In the genomic region with DNA sequence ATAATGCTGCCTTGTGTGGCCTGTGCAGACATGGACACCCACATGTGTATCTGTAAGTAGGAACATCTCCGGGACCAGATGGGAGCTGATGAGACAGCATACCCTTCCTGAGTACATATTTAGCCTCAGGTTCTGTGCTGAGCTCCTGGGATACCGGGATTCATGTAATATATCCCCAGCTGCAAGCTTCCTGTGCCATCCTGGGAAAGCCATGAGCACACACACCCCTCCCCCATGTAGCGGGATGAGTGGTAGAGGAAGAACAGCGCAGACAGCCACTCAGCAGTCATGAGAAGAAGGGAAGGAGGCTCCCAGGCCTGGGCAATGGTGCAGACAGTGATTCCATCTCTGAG, we compare ENCODE assay signal across 8 mouse cellular contexts. TPM values are rescaled to one million over a fixed set of nuclear protein-coding genes. Genes with fewer than 3 reads are reported as not detected.
DNase-seq lines count a peak whose midpoint lies in the region; ATAC-seq and TF ChIP-seq lines count a peak whose summit lies in the region.

No protein-coding gene starts in this region.

- no peak for DNase-seq in heart, postnatal 0 days (ENCODE audit: low spot score)
- DNase-seq in heart, postnatal 14 days, result no peak
- DNase-seq in lung, embryonic 14.5 days, result peak; percentile 24
- no peak for DNase-seq in lung, postnatal 36 days
- no peak for DNase-seq in adrenal gland, postnatal 25 days
- no peak for DNase-seq in thymus, adult 2 months

- 0 out of 2 replicates have a peak, but pooled peaks have one; percentile 2 for ATAC-seq in heart, postnatal 0 days (ENCODE audit: insufficient read depth, low read depth)
- ATAC-seq in lung, embryonic 14.5 days (ENCODE audit: insufficient read depth), result no peak
- no peak for ATAC-seq in embryonic facial prominence, embryonic 15.5 days (ENCODE audit: insufficient number of reproducible peaks, low FRiP score, low TSS enrichment, low read depth)
- no peak for ATAC-seq in limb, embryonic 15.5 days (ENCODE audit: insufficient number of reproducible peaks, low FRiP score, low TSS enrichment, low read depth)

- no peaks in the 10 kb centered on the region for H3K36me3 ChIP-seq in heart, postnatal 0 days (replicated peaks; ENCODE audit: control insufficient read depth, insufficient read depth, low read length)
- H3K36me3 ChIP-seq in lung, embryonic 14.5 days (ENCODE audit: insufficient read depth), result 0 out of 2 replicates have a peak, but pooled peaks cover 4% of the 10 kb centered on the region
- H3K36me3 ChIP-seq in embryonic facial prominence, embryonic 15.5 days, result no peaks in the 10 kb centered on the region
- no peaks in the 10 kb centered on the region for H3K36me3 ChIP-seq in limb, embryonic 15.5 days
- no peaks in the 10 kb centered on the region for H3K36me3 ChIP-seq in thymus, adult 2 months (ENCODE audit: control insufficient read depth, insufficient read depth, low read length)

- H3K4me3 ChIP-seq in heart, postnatal 0 days (ENCODE audit: low read depth, low read length), result no peak overlapping the region
- no peak overlapping the region for H3K4me3 ChIP-seq in lung, embryonic 14.5 days (ENCODE audit: low read depth, low read length)
- no peak overlapping the region for H3K4me3 ChIP-seq in embryonic facial prominence, embryonic 15.5 days (replicated peaks)
- H3K4me3 ChIP-seq in limb, embryonic 15.5 days, result no peak overlapping the region
- H3K4me3 ChIP-seq in thymus, adult 2 months (ENCODE audit: control insufficient read depth, insufficient read depth, low read length), result no peak overlapping the region

- H3K9me3 ChIP-seq in heart, postnatal 0 days (replicated peaks; ENCODE audit: control insufficient read depth, low read length), result no peaks in the 10 kb centered on the region
- H3K9me3 ChIP-seq in lung, embryonic 14.5 days (ENCODE audit: low read depth, low read length), result no peaks in the 10 kb centered on the region
- no peaks in the 10 kb centered on the region for H3K9me3 ChIP-seq in embryonic facial prominence, embryonic 15.5 days (replicated peaks)
- H3K9me3 ChIP-seq in limb, embryonic 15.5 days, result no peaks in the 10 kb centered on the region

- 24% methylated on average over 4 of the region's 4 CpGs for WGBS in heart, postnatal 0 days
- 49% methylated on average over 4 of the region's 4 CpGs for WGBS in lung, embryonic 14.5 days
- 50% methylated on average over 4 of the region's 4 CpGs for WGBS in embryonic facial prominence, embryonic 15.5 days
- WGBS in limb, embryonic 15.5 days, result 69% methylated on average over 4 of the region's 4 CpGs
- WGBS in thymus, adult 2 months, result 90% methylated on average over 4 of the region's 4 CpGs

- no peaks in the 10 kb centered on the region for H3K27me3 ChIP-seq in heart, postnatal 0 days (ENCODE audit: control insufficient read depth, insufficient read depth, low read length)
- no peaks in the 10 kb centered on the region for H3K27me3 ChIP-seq in lung, embryonic 14.5 days (ENCODE audit: insufficient read depth, low read length)
- no peaks in the 10 kb centered on the region for H3K27me3 ChIP-seq in embryonic facial prominence, embryonic 15.5 days
- H3K27me3 ChIP-seq in limb, embryonic 15.5 days, result no peaks in the 10 kb centered on the region
- H3K27me3 ChIP-seq in thymus, adult 2 months (ENCODE audit: control insufficient read depth, insufficient read depth, low read length), result no peaks in the 10 kb centered on the region

- H3K27ac ChIP-seq in heart, postnatal 0 days (ENCODE audit: low read depth), result no peak overlapping the region
- peak overlapping the region; percentile 43; the same call in 1 of the 2 replicates for H3K27ac ChIP-seq in lung, embryonic 14.5 days (ENCODE audit: low read depth)
- H3K27ac ChIP-seq in embryonic facial prominence, embryonic 15.5 days (replicated peaks), result peak overlapping the region; percentile 48; the same call in 1 of the 2 replicates
- peak overlapping the region; percentile 8 for H3K27ac ChIP-seq in limb, embryonic 15.5 days
- H3K27ac ChIP-seq in thymus, adult 2 months (ENCODE audit: control insufficient read depth, insufficient read depth, low read length), result no peak overlapping the region

- intact Hi-C loops in heart, postnatal 14 days (cut with DNase I), result loop anchor here (5.0 kb wide), 1 partner anchor 43 kb away; the partner anchor contains the start of gene Ubxn2a

- no peak for TF ChIP-seq EP300 in heart, postnatal 0 days (IDR thresholded peaks at IDR 0.05; ENCODE audit: low read depth)

- H3K9ac ChIP-seq in heart, postnatal 0 days (replicated peaks; ENCODE audit: low read depth, low read length), result no peak overlapping the region
- H3K9ac ChIP-seq in lung, embryonic 14.5 days, result no peak overlapping the region
- no peak overlapping the region for H3K9ac ChIP-seq in embryonic facial prominence, embryonic 15.5 days
- no peak overlapping the region for H3K9ac ChIP-seq in limb, embryonic 15.5 days

- H3K4me1 ChIP-seq in heart, postnatal 0 days (ENCODE audit: control insufficient read depth, insufficient read depth), result peaks cover 13% of the 10 kb centered on the region
- H3K4me1 ChIP-seq in lung, embryonic 14.5 days (ENCODE audit: insufficient read depth), result peaks cover 7% of the 10 kb centered on the region; the same call in 1 of the 2 replicates
- peaks cover 12% of the 10 kb centered on the region for H3K4me1 ChIP-seq in embryonic facial prominence, embryonic 15.5 days
- H3K4me1 ChIP-seq in limb, embryonic 15.5 days, result peaks cover 15% of the 10 kb centered on the region
- no peaks in the 10 kb centered on the region for H3K4me1 ChIP-seq in thymus, adult 2 months (replicated peaks; ENCODE audit: control insufficient read depth, insufficient read depth, low read length)

- 0 out of 2 replicates have a peak overlapping the region, but pooled peaks have one; percentile 25 for H3K4me2 ChIP-seq in heart, postnatal 0 days (ENCODE audit: low read depth, low read length)
- no peak overlapping the region for H3K4me2 ChIP-seq in lung, embryonic 14.5 days
- no peak overlapping the region for H3K4me2 ChIP-seq in embryonic facial prominence, embryonic 15.5 days (replicated peaks)
- H3K4me2 ChIP-seq in limb, embryonic 15.5 days, result no peak overlapping the region

- no peak for TF ChIP-seq POLR2A in thymus, adult 2 months (IDR thresholded peaks at IDR 0.05; ENCODE audit: control insufficient read depth, extremely low read depth, insufficient read depth, low read length, poor library complexity)

- TF ChIP-seq CTCF in heart, postnatal 0 days (IDR thresholded peaks at IDR 0.05; ENCODE audit: low read depth), result no peak
- no peak for TF ChIP-seq CTCF in lung, embryonic 14.5 days (IDR thresholded peaks at IDR 0.05; ENCODE audit: low read depth)
- TF ChIP-seq CTCF in thymus, adult 2 months (IDR thresholded peaks at IDR 0.05; ENCODE audit: borderline replicate concordance, control insufficient read depth, extremely low read depth, insufficient read depth, low read length, poor library complexity), result no peak

RNA-seq across cellular contexts. Expression of gene Mfsd2b, which starts 9.8 kb away (rescaled TPM):
- 1.1 TPM in 1 of 2 replicates, not detected in the other for total RNA-seq in heart, postnatal 0 days (2014; rRNA removed; ENCODE audit: low replicate concordance)
- 0.69 and 0.79 TPM in 2 replicates for polyA plus RNA-seq in heart, postnatal 0 days (2015; fragmentation: Nextera tagmentation; extraction: Ambion mirVana)
- total RNA-seq in heart, postnatal 14 days (2021), result under 1 TPM; 0.68 to 0.86 TPM
- polyA plus RNA-seq in lung, embryonic 14.5 days (2014; fragmentation: Nextera tagmentation; extraction: Ambion mirVana), result 2.6 and 2.9 TPM in 2 replicates
- polyA plus RNA-seq in embryonic facial prominence, embryonic 15.5 days (2015; fragmentation: Nextera tagmentation; extraction: Ambion mirVana), result 0.88 TPM in 2 replicates
- 0.94 and 1.1 TPM in 2 replicates for polyA plus RNA-seq in limb, embryonic 15.5 days (2015; fragmentation: Nextera tagmentation; extraction: Ambion mirVana)
- 0.64 and 1.2 TPM in 2 replicates for total RNA-seq in adrenal gland, postnatal 25 days (2021)
- 2.3 and 2.7 TPM in 2 replicates for polyA plus RNA-seq in thymus, adult 2 months (2012; rRNA removed)

RNA-seq across cellular contexts. Expression of gene Wdcp, which starts 21.2 kb away (rescaled TPM):
- total RNA-seq in heart, postnatal 0 days (2014; rRNA removed; ENCODE audit: low replicate concordance), result 6.2 and 7.8 TPM in 2 replicates
- polyA plus RNA-seq in heart, postnatal 0 days (2015; fragmentation: Nextera tagmentation; extraction: Ambion mirVana), result 12.6 and 14.6 TPM in 2 replicates
- total RNA-seq in heart, postnatal 14 days (2021), result 1 to 10 TPM; 8.1 to 9.0 TPM
- polyA plus RNA-seq in lung, embryonic 14.5 days (2014; fragmentation: Nextera tagmentation; extraction: Ambion mirVana), result 16.4 and 17.5 TPM in 2 replicates
- polyA plus RNA-seq in embryonic facial prominence, embryonic 15.5 days (2015; fragmentation: Nextera tagmentation; extraction: Ambion mirVana), result 15.7 and 18.2 TPM in 2 replicates
- 13.2 and 17.6 TPM in 2 replicates for polyA plus RNA-seq in limb, embryonic 15.5 days (2015; fragmentation: Nextera tagmentation; extraction: Ambion mirVana)
- total RNA-seq in adrenal gland, postnatal 25 days (2021), result 8.6 and 11.4 TPM in 2 replicates
- polyA plus RNA-seq in thymus, adult 2 months (2012; rRNA removed), result 9.8 and 10.9 TPM in 2 replicates

RNA-seq across cellular contexts. Expression of gene Fkbp1b, which starts 22.9 kb away (rescaled TPM):
- 0.34 and 1.5 TPM in 2 replicates for total RNA-seq in heart, postnatal 0 days (2014; rRNA removed; ENCODE audit: low replicate concordance)
- polyA plus RNA-seq in heart, postnatal 0 days (2015; fragmentation: Nextera tagmentation; extraction: Ambion mirVana), result 5.2 and 6.2 TPM in 2 replicates
- 1 to 10 TPM; 2.8 to 2.9 TPM for total RNA-seq in heart, postnatal 14 days (2021)
- polyA plus RNA-seq in lung, embryonic 14.5 days (2014; fragmentation: Nextera tagmentation; extraction: Ambion mirVana), result 9.4 and 10.0 TPM in 2 replicates
- polyA plus RNA-seq in embryonic facial prominence, embryonic 15.5 days (2015; fragmentation: Nextera tagmentation; extraction: Ambion mirVana), result 11.3 and 12.7 TPM in 2 replicates
- polyA plus RNA-seq in limb, embryonic 15.5 days (2015; fragmentation: Nextera tagmentation; extraction: Ambion mirVana), result 14.0 and 15.2 TPM in 2 replicates
- 5.6 and 7.2 TPM in 2 replicates for total RNA-seq in adrenal gland, postnatal 25 days (2021)
- polyA plus RNA-seq in thymus, adult 2 months (2012; rRNA removed), result 1.7 and 3.7 TPM in 2 replicates

RNA-seq across cellular contexts. Expression of gene Ubxn2a, which starts 43.2 kb away (rescaled TPM):
- total RNA-seq in heart, postnatal 0 days (2014; rRNA removed; ENCODE audit: low replicate concordance), result 18.7 and 21.0 TPM in 2 replicates
- 44.7 and 45.1 TPM in 2 replicates for polyA plus RNA-seq in heart, postnatal 0 days (2015; fragmentation: Nextera tagmentation; extraction: Ambion mirVana)
- total RNA-seq in heart, postnatal 14 days (2021), result 10 to 100 TPM; 52.8 to 55.6 TPM
- 21.2 and 27.0 TPM in 2 replicates for polyA plus RNA-seq in lung, embryonic 14.5 days (2014; fragmentation: Nextera tagmentation; extraction: Ambion mirVana)
- polyA plus RNA-seq in embryonic facial prominence, embryonic 15.5 days (2015; fragmentation: Nextera tagmentation; extraction: Ambion mirVana), result 24.7 and 28.0 TPM in 2 replicates
- polyA plus RNA-seq in limb, embryonic 15.5 days (2015; fragmentation: Nextera tagmentation; extraction: Ambion mirVana), result 24.6 and 25.6 TPM in 2 replicates
- total RNA-seq in adrenal gland, postnatal 25 days (2021), result 38.3 and 43.2 TPM in 2 replicates
- 3.3 and 5.9 TPM in 2 replicates for polyA plus RNA-seq in thymus, adult 2 months (2012; rRNA removed)

RNA-seq across cellular contexts. Expression of gene Sf3b6, which starts 47.0 kb away (rescaled TPM):
- 53.2 and 74.0 TPM in 2 replicates for total RNA-seq in heart, postnatal 0 days (2014; rRNA removed; ENCODE audit: low replicate concordance)
- 144 and 147 TPM in 2 replicates for polyA plus RNA-seq in heart, postnatal 0 days (2015; fragmentation: Nextera tagmentation; extraction: Ambion mirVana)
- 10 to 100 TPM; 48.1 to 54.1 TPM for total RNA-seq in heart, postnatal 14 days (2021)
- polyA plus RNA-seq in lung, embryonic 14.5 days (2014; fragmentation: Nextera tagmentation; extraction: Ambion mirVana), result 258 and 261 TPM in 2 replicates
- polyA plus RNA-seq in embryonic facial prominence, embryonic 15.5 days (2015; fragmentation: Nextera tagmentation; extraction: Ambion mirVana), result 194 and 197 TPM in 2 replicates
- 184 and 205 TPM in 2 replicates for polyA plus RNA-seq in limb, embryonic 15.5 days (2015; fragmentation: Nextera tagmentation; extraction: Ambion mirVana)
- total RNA-seq in adrenal gland, postnatal 25 days (2021), result 102 and 110 TPM in 2 replicates
- polyA plus RNA-seq in thymus, adult 2 months (2012; rRNA removed), result 134 and 153 TPM in 2 replicates

Comparison
In these comparisons a context has a peak if more than half of its experiments do, and no peak if none do; other contexts are left out.
1. H3K27ac ChIP-seq: peak in lung, embryonic 14.5 days (single experiment), embryonic facial prominence, embryonic 15.5 days (single experiment) and limb, embryonic 15.5 days (single experiment); none in heart, postnatal 0 days (single experiment) and thymus, adult 2 months (single experiment).